Mouse (Mus musculus) forelimb bud, embryonic 11.5 days (tissue): Measurements from ENCODE around the gene Gm45021.

Experiments
- DNase-seq: peaks from one replicate; pipeline ENCODE4 v3.0.0-alpha.2; 2012; ENCODE audit warnings: low read depth, low spot score

Gene Gm45021

GRCm38 (mm10) chr6:48648779-48649178 lies 59.4 kb downstream of the Gm45021 start:
- DNase-seq, result no peak

DNA sequence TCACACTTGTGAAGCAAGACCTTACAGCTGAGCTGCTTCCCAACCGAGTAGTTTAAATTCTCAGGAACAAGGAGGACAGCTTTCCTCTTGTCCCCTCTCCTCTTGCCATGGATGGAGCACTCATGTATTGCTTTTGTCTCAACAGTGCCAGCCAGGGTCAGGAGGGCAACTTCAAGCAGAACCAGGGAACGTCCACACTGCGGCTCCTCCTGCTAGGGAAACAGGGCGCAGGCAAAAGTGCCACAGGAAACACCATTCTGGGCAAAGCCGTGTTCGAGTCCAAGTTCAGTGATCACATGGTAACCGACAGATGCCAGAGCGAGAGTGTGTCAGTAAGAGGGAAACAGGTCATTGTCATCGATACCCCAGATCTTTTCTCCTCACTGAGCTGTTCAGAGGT lies 60.6 kb downstream of the Gm45021 start:
- no peak for DNase-seq

DNA sequence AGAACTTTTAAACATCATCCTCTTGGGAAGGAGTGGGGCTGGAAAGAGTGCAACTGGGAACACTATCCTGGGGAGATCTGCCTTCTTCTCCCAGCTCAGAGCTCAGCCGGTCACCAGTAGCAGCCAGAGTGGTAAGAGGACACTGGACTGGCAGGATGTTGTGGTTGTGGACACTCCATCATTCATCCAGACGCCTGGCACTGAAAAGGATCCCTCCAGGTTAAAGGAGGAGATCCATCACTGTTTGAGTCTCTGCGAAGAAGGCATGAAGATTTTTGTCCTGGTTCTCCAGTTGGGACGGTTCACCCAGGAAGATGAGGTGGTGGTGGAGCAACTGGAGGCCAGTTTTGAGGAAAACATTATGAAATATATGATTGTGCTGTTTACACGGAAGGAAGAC lies 69.3 kb downstream of the Gm45021 start:
- DNase-seq, result no peak
